Mouse (Mus musculus): ENCODE measurements around the gene Gng5. TPM values are rescaled to one million over a fixed set of nuclear protein-coding genes. Genes with fewer than 3 reads are reported as not detected.

The Gng5 gene
- total RNA-seq, 2 experiments from 2014 or later, result 196 to 445 TPM

DNA sequence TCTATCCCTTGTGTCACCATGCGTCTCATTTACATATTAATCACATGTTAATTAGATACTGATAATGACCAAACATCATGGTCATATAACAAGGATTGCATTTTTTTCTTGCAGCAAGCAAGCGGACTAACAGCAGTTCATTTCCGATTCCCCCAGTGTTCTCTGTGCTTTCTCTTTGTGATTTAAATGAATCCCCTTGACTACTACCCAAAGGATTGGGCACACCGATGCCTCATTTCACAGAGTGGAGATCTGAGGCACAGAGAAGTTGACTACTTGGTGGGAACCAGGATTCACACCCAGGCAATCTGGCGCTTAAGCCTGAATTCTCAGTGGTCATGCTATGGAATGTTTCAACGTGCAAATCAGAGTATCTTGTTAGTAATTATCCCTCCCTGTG is 35.4 kb downstream of the Gng5 start:
- no peak for ATAC-seq (ENCODE audit: poor library complexity, severe bottlenecking)

DNA sequence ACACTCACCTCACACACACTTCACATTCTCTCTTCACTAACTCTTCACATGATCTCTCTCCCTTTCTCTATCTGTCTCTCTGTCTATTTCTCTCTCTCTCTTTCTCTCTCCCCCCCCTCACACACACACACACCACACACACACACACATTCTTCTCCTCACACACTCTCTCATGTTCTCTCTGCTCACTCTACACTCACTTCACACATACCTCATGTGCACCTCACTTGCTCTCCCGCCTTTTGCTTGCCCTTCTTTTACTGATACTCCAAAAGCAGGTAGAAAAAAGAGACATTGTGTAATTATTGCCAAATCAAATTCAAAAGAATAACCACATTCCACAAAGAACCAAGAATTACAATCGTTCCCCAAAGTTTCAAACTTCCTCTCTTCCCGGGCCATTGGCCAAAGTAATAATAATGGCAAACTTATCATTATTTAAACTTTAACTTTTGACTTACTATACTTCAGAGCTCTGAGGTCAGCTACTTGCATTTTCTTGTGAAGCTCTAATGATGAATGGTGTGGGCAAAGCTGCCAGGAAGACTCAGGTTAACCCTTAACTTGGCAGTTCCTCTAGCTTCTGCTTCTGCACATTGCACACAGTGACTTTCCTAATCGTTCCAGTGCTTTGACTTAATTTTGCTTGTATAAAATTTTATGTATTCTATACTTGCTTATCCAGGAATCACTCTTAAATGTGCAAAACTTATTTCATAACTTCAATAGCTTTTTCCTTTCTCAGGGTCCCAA is 41.1 kb downstream of the Gng5 start:
- ATAC-seq (ENCODE audit: poor library complexity, severe bottlenecking), result no peak

DNA sequence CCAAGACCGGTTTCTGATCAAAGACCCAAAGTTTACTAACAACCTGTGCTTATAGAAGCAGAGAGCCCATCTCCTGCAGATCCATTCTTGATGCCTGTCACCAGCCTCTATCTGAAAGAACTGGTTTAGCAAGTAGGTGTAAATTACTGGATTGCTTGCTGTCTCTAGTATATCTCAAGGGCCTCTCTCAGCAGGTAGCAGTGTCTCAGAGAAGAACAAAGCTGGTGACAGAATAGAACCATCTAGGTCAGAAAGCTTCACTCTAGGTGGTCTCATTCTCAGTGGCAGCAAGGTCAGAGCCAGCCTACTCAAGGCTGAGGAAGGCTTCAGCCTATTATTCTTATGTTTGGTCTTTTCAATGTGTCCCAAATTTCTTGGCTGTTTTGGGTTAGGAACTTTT is 44.0 kb downstream of the Gng5 start:
- ATAC-seq (ENCODE audit: poor library complexity, severe bottlenecking), result no peak

- ATAC-seq (ENCODE audit: poor library complexity, severe bottlenecking), result no peak
Measured at GRCm38 (mm10) chr3:146554816-146555215, 55.2 kb downstream of the Gng5 start.

Other genes with a start within 250 kb of the Gng5 start
- gene Ssx2ip, start 95.2 kb upstream of the Gng5 start, total RNA-seq (2015), result 6.6 and 9.1 TPM in 2 replicates
- gene Ssx2ip, start 95.2 kb upstream of the Gng5 start, total RNA-seq (2017), result 12.8 and 15.1 TPM in 2 replicates
- gene Ctbs, start 50.0 kb upstream of the Gng5 start, total RNA-seq (2015), result 27.2 and 37.1 TPM in 2 replicates
- gene Ctbs, start 50.0 kb upstream of the Gng5 start, total RNA-seq (2017), result 25.0 and 26.0 TPM in 2 replicates
- gene Spata1, start 54 bp upstream of the Gng5 start, total RNA-seq (2015), result 6.8 and 12.8 TPM in 2 replicates
- gene Spata1, start 54 bp upstream of the Gng5 start, total RNA-seq (2017), result 6.3 and 16.1 TPM in 2 replicates
- gene Rpf1, start 21.6 kb downstream of the Gng5 start, total RNA-seq (2015), result 61.3 and 64.3 TPM in 2 replicates
- gene Rpf1, start 21.6 kb downstream of the Gng5 start, total RNA-seq (2017), result 70.0 and 70.2 TPM in 2 replicates
- not detected in 2 replicates for gene Uox, start 70.6 kb downstream of the Gng5 start, total RNA-seq (2015)
- not detected in 2 replicates for gene Uox, start 70.6 kb downstream of the Gng5 start, total RNA-seq (2017)
- 0.16 and 0.39 TPM in 2 replicates for gene Dnase2b, start 115.8 kb downstream of the Gng5 start, total RNA-seq (2015)
- 0.22 and 0.65 TPM in 2 replicates for gene Dnase2b, start 115.8 kb downstream of the Gng5 start, total RNA-seq (2017)
- gene 4930503B20Rik, start 151.5 kb downstream of the Gng5 start, total RNA-seq (2015), result 0.34 TPM in 1 of 2 replicates, not detected in the other
- gene 4930503B20Rik, start 151.5 kb downstream of the Gng5 start, total RNA-seq (2017), result 0.51 TPM in 1 of 2 replicates, not detected in the other
- 1.7 TPM in 2 replicates for gene Samd13, start 185.8 kb downstream of the Gng5 start, total RNA-seq (2015)
- 1.1 and 2.1 TPM in 2 replicates for gene Samd13, start 185.8 kb downstream of the Gng5 start, total RNA-seq (2017)